Mouse (Mus musculus) yolk sac, embryonic 10.5 days (tissue): ENCODE results near the gene Bcr.

Experiments used
- DNase-seq: peaks from one replicate; pipeline ENCODE4 v3.0.0-alpha.2; 2017; ENCODE audit warnings: low spot score

The Bcr gene

DNA sequence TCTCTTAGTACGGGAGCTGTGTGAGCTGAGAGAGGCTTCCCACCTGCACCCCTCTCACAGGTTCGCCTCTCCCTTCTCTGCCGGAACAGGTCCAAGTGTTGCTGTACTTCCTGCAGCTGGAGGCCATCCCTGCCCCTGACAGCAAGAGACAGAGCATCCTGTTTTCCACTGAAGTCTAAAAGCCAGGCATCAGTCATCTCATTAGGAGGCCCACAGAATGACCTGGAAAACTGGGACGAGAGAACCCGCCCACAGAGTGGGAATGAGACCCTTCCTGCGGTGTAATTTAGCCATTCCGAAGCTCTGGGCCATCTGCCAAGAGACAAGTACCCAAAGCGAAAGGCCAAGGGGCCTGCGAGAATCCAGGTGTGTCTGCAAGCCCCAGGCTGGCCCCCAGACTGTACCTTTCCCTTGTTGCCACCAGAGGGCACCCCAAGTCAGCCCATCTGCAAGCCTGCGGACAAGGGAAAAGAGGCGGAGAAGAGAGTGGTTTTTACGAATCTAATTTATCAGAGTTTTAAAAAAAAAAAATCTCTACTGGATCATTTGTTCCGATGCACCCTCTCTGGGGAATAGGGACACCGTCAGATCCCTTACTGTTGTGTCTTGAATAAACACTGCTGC lies 121.9 kb downstream of the Bcr start:
- DNase-seq: peak; percentile 46

- DNase-seq: no peak
Measured at GRCm38 (mm10) chr10:75184826-75185225, 124.4 kb downstream of the Bcr start.

- no peak for DNase-seq
Measured at GRCm38 (mm10) chr10:75186551-75186950, 126.2 kb downstream of the Bcr start.

DNA sequence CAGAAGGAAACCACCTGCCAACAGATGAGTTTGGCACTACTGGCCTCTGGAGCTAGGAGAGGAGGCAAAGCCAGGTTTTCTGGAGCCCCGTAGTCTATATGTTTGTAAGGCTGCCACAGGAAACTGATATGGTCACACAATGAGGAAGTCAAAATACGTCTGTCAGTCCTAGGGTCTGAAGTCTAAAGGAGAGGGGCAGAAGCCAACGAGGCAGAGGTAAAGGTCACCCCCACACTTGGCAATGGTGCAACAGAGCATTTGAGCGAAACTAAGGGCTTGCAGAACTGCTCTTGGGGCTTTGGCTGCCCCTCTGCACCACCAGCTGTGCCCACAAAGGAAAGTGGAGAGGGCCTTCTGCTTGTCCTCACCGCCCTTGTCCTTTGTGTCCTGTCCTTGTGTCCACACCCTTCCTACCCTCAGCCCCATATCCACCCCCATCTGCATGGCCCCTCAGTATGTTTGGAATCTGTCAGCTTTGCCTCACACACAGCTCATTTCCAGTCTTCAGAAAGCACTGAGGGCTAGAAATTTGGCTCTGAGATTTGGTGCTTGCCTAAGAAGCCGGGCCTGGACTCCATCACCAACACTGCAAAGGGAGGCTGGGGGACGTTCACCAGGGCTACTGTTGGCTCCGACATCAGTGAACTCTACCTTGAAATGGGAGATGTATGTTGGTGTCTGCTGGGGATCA lies 127.1 kb downstream of the Bcr start:
- DNase-seq: no peak

DNA sequence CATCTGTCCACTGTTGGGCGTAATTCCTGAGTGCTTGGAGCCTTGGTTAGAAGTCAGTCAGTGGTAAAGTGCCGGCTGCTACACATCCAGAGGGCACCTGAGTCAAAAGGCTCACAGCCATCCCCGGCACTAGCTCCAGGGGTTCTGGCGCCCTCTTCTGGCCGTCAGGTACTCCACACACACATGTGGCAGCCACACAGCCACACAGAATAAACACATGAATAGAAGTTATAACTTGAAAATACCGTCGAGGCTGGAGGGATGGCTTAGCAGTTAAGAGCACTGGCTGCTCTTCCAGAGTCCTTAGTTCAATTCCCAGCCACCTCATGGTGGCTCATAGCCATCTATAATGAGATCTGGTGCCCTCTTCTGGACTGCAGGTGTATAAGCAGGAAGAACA lies 131.3 kb downstream of the Bcr start:
- no peak for DNase-seq

DNA sequence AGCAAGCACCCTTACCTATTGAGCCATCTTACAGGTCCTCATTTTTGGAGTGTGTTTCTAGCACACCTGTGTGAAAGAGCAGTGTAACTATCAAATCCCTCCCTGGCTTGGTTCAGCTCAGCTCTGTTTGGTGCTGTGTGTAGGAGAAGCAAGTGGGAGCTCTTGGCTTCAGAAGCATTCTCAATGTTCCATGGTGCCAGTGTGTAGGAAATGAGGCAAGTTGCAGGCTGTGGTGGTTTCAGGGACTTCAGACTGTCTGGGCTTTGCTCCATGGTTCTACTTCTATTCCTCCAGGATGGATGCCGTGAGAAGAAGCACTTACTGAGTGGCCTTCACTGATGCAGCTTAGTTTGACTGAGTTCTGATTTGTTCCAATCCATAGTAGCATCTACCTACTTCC lies 137.4 kb downstream of the Bcr start:
- DNase-seq: no peak

- no peak for DNase-seq
Measured at GRCm38 (mm10) chr10:75200733-75201132, 140.3 kb downstream of the Bcr start.

GRCm38 (mm10) chr10:75206192-75206591 lies 145.8 kb downstream of the Bcr start:
- DNase-seq: no peak

DNA sequence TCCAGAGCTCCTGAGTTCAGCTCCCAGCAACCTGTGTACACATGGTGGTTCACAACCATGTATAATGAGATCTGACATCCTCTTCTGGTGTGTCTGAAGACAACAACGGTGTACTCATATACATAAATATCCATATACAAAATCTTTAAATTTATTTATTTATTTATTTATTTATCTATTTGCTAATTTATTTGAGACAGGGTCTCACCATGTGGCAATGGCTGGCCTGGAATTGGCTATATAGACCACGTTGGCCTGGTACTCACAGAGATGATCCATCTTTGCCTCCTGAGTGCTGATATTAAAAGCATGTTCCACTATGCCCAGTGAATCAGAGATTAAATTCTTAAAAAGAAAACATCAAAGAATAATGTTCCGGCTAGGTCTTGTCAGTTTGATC lies 150.4 kb downstream of the Bcr start:
- no peak for DNase-seq

DNA sequence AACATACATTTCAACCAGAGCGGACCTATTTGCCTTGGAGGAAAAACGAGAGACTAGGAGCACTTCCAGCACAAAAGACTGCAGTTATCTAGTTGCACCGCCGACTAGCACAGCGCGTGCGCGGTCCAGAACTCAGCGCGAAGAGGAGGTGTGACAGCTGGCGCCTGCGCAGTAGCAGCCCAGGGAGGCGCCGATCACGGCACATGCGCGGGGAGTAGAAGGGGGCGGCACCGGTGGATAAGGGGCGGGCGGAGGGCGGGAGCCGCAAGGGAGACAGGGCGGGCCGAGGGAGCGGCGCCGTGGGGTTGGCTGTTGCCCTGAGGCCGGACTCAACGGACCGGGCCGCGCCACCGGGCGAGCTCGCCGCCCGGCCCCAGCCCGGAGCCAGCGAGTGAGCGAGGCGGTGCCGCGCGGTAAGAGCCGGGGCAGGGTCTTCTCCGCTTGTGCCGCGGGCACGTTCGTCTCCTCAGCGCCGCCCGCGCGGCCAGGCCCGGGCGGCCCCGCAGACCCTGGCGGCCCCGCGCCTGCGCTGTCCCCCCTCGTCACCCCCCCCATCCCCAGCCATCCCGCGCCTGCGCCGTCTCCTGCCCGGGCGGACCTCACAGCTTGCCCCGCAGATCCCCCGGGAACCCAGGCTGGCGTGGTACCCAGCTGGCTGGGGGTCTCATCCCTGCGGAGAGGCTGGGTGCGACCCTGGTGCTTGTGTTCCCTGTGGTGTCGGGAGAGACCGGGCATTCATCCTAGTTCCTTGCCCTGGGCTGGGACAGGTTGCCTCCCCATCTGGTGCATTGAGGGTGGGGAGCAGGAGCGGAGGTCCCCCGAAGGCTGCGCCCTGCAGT lies 151.6 kb downstream of the Bcr start, which contains the start of gene Specc1l:
Specc1l (plus strand) TSS at position 267 of the 839 bp plus-strand sequence.
- peak; percentile 98 for DNase-seq

- DNase-seq: no peak
Measured at GRCm38 (mm10) chr10:75212981-75213380, 152.6 kb downstream of the Bcr start.

DNA sequence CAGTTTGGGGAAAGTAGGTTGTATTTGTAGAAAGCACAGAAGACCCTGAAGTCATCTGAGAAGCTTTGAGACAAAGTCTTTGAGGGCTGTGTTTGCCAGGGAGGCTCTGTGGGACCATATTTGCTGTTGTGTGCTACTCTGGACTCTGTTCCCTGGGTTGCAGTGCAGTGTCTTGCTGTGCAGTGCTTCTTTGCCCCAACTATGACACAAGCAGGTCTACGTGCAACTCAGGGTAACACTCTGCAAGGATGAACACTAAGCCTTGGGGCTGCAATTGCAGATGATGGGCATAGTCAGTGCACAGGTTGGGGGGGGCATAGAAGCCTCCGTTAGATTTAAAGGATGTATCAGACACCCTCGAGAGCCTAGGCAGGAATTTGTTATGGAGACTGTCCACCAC lies 160.3 kb downstream of the Bcr start:
- DNase-seq: no peak

DNA sequence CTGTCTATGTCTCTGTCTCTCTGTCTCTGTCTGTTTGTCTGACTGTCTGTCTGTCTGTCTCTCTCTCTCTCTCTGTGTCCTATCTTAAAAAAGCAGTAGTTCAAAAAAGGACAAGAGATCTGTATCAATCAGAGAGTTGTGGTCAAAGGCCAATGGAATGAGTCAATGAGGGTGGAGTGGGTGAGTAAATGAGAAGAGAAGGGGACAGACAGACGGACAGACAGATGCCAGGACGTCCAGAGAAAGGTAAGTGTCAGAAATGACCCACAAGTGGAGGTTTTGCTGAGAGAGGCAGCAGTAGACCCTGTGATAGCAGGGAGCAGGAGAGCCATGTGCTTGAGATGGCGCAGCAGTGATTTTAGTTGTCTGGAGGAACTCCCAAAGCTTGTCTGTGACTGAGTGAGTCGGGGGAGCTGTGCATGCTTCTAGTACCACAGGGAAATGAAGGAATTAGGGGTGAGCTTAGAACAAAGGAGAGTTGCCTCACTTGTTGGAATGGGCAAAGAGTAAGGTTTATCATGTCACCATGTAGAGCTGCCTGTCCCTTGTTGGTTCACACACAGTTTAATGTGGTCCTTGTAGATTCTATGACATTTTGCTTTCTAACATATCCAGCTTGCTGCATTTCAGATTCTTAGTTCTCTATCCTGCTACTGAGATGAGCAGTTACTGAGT lies 161.7 kb downstream of the Bcr start:
- no peak for DNase-seq

GRCm38 (mm10) chr10:75222611-75222998 lies 162.2 kb downstream of the Bcr start:
- no peak for DNase-seq

GRCm38 (mm10) chr10:75224154-75224553 lies 163.8 kb downstream of the Bcr start:
- DNase-seq: no peak

DNA sequence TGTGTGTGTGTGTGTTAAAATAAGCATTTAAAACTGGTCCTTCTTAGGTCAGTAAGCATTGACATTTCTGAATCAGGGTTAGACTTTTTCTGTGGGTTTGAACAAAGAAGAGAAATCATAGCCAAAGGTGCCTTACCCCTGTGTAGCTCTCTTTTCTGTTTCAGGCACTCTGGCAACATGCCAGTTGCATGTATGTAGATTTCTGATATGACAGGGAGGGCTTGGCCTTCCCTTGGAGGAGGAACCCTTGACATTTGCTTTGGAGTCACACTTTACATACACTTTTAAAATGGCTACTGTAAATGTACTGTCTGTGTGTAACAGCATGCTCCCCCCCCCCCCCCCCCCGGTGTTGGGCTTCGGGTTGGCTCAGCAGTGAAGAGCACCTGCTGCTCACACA lies 164.2 kb downstream of the Bcr start:
- DNase-seq: no peak

- DNase-seq: no peak
Measured at GRCm38 (mm10) chr10:75227381-75227780, 167.0 kb downstream of the Bcr start.

DNA sequence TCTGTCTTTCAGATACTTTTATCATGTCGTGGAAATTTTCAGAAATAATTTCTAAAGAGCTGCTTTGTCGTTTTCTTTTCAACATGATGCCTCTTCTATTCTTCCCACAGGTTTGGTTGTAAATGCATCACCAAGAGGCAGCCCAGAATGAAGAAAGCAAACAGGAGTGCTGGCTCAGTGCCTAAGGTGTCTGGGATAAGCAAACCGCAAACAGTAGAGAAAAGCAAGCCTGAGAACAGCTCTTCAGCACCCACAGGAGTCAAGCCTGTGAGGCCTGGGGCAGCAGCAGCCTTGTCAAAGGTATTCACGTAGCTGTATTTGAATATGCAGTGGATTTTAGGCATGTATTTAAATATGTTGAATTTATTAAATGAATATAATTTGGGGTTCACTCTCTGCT lies 170.2 kb downstream of the Bcr start:
- no peak for DNase-seq

DNA sequence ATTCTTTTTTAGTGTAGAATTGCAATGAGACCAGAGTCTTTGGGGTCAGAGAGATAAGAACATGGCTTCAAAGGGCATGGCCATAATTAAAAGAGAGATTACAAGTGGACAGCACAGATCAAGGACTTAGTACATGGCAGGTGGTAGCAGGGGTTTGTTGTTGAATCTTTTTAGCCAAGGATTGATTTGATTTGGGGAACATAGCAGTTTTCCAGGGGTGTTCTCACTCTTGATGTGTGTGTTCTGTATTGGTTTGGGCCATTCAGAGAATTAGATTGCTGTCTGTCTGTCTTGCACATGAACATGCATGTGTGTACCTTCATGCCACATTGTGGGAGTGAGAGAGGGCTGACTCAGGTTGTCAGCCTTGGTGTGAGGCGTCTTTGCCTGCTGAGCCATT lies 171.5 kb downstream of the Bcr start:
- no peak for DNase-seq

DNA sequence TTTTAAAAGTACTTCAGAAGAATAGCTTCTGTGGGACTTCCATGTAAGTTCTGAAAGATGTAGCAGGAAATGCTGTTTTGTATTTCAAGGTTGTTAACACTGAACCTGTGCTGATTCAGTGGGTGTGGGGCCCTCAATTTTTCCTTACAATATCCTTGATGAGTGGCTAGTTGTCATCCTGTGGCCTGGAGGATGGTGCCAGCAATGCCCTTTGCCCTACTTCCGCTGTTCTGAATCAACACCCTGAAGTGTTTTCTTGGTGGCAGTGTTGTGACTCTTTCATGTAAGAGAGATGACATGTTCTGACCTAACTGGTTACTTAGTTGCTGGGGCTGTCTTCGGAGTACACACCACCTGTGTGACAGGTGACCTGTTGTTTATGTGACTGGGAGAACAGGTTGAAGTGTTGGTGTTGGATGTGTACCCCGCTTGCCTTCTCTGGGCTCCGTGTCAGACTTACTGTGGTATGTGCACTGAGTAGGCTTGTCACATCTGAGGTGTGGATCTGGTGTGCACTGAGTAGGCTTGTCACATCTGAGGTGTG lies 172.3 kb downstream of the Bcr start:
- DNase-seq: no peak

- no peak for DNase-seq
Measured at GRCm38 (mm10) chr10:75233489-75233888, 173.1 kb downstream of the Bcr start.
